Mouse (Mus musculus): ENCODE data around the gene Rab8b. TPM values are rescaled to one million over a fixed set of nuclear protein-coding genes. Genes with fewer than 3 reads are reported as not detected.

Rab8b gene
- total RNA-seq, 2 experiments from 2014 or later = 39.6 to 76.0 TPM

Other genes with a start within 250 kb of the Rab8b start
- gene Car12, start 206.0 kb downstream of the Rab8b start, total RNA-seq (2014; fragmentation: Nextera tagmentation) = 2.6 and 4.3 TPM in 2 replicates
- 1.4 and 3.2 TPM in 2 replicates for gene Car12, start 206.0 kb downstream of the Rab8b start, total RNA-seq (2017)
- 0.98 and 1.2 TPM in 2 replicates for gene Aph1b, start 124.2 kb downstream of the Rab8b start, total RNA-seq (2014; fragmentation: Nextera tagmentation)
- gene Aph1b, start 124.2 kb downstream of the Rab8b start, total RNA-seq (2017) = 1.6 and 1.9 TPM in 2 replicates
- gene Gm10647, start 122.6 kb downstream of the Rab8b start, total RNA-seq (2014; fragmentation: Nextera tagmentation) = not detected in 2 replicates
- not detected in 2 replicates for gene Gm10647, start 122.6 kb downstream of the Rab8b start, total RNA-seq (2017)
- gene Aph1c, start 85.0 kb downstream of the Rab8b start, total RNA-seq (2014; fragmentation: Nextera tagmentation) = 3.8 and 9.0 TPM in 2 replicates
- 1.9 and 4.9 TPM in 2 replicates for gene Aph1c, start 85.0 kb downstream of the Rab8b start, total RNA-seq (2017)
- gene Rps27l, start 26.4 kb upstream of the Rab8b start, total RNA-seq (2014; fragmentation: Nextera tagmentation) = 960 and 1,103 TPM in 2 replicates
- gene Rps27l, start 26.4 kb upstream of the Rab8b start, total RNA-seq (2017) = 140 and 187 TPM in 2 replicates
- gene Lactb, start 55.8 kb upstream of the Rab8b start, total RNA-seq (2014; fragmentation: Nextera tagmentation) = 22.4 and 29.4 TPM in 2 replicates
- gene Lactb, start 55.8 kb upstream of the Rab8b start, total RNA-seq (2017) = 31.9 and 38.7 TPM in 2 replicates
- gene Tpm1, start 129.7 kb upstream of the Rab8b start, total RNA-seq (2014; fragmentation: Nextera tagmentation) = 25.8 and 42.1 TPM in 2 replicates
- 54.2 and 57.0 TPM in 2 replicates for gene Tpm1, start 129.7 kb upstream of the Rab8b start, total RNA-seq (2017)

All from granulocyte monocyte progenitor cell, adult 5-6 weeks (primary cell).